Mouse (Mus musculus) left cerebral cortex, postnatal 14 days (tissue): ENCODE results near the gene Rab3b. TPM values are rescaled to one million over a fixed set of nuclear protein-coding genes. Genes with fewer than 3 reads are reported as not detected.
"Not testable (repeated sequence)": the region's sequence is repeated elsewhere in the genome, so short reads cannot be mapped to it uniquely, and the experiment has no call there.

Experiments used
- DNase-seq, 2 experiments: peaks; one replicate each; pipeline ENCODE4 v3.0.0; 2021 to 2022; ENCODE audit warnings: low spot score in 2 of 2, mixed read lengths in 1 of 2
- intact Hi-C: fragments of 180-260 bp; cut with DNase I; formaldehyde crosslinking; loops from one replicate; pipeline ENCODE4 v1.15.1; 2025
- total RNA-seq, 2 experiments: library from RNA; stranded (reverse); gene quantifications; 2 replicates each; pipeline ENCODE4 v1.2.3; 2021

Rab3b gene
- total RNA-seq, 2 experiments from 2014 or later: 106 to 123 TPM

- intact Hi-C loops: loop anchor here (10.0 kb wide), 1 partner anchor 287 kb away; no protein-coding TSS in a partner anchor
- no peak for DNase-seq
Measured at GRCm38 (mm10) chr4:108877901-108878300, 962 bp upstream of the Rab3b start.

DNA sequence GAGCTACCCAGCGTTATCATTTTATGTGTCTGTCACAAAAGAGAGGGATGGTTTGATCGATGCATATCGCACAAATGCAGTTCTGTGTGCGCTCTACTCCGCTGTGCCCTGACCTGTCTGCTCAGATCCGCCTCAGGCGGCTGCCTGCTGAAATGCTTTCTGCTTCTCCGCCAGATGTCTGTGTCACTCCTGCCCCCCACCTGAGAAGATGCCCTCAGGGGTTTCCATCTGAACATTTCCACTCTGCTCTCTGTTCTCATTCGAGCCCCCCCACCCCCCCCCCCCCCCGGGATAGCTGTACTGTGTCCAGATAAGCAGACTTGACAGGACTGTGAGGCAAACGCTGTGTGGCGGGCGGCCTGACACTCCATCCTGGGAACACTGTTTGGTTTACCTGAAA lies 5.0 kb downstream of the Rab3b start:
- no peak for DNase-seq
- intact Hi-C loops: no loop called here

- DNase-seq: no peak
- intact Hi-C loops: no loop called here
Measured at GRCm38 (mm10) chr4:108887456-108887855, 8.6 kb downstream of the Rab3b start.

GRCm38 (mm10) chr4:108890876-108891275 lies 12.0 kb downstream of the Rab3b start:
- intact Hi-C loops: no loop called here
- no peak for DNase-seq

DNA sequence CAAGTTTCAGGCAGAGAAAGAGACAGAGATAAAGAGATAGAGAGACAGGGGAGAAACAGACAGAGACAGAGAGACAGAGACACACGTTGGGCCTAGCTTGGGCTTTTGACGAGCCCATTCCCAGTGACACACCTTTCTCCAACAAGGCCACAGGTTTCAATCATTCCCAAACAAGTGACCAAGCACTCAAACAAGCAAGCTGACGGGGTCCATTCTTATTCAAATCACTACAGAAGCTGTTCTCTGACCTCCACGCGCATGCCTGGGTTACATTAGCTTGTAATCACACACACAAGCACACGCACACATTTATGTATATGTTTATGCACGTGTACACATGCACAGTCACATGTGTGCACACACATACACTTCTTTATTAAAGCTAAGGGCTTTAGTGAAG lies 21.6 kb downstream of the Rab3b start:
- intact Hi-C loops: no loop called here
- no peak for DNase-seq

DNA sequence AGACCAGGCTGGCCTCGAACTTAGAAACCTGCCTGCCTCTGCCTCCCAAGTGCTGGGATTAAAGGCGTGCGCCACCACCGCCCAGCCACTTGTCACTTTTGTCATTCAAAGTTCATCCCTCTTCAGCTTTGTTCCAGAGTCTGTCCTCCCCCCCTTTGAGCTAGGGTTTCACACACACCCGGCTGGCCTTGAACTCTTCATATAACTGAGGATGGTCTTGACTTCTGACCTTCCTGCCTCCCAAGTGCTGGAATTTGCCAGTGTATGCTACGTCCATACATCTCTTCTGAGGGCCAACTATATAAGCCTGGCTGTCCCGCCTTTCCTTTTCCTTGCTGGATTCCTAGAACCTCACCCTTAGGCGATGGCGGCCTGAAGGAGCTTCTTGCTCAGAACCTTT lies 24.0 kb downstream of the Rab3b start:
- intact Hi-C loops: no loop called here
- no peak for DNase-seq

DNA sequence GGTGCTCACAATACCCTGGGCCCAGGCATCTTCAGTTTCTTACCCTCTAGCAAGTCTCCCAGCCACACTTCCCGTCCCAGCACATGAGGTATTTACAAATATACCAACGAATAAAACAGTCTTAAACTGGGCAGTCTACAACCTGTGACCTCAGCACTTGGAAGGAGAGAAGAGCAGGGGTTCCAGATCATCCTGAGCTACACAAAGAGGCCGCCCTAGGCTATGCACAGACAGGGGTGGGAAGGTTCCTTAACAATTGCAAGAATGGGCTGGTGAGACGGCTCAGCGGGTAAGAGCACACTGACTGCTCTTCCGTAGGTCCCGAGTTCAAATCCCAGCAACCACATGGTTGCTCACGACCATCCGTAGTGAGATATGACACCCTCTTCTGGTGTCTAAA lies 24.5 kb downstream of the Rab3b start:
- no peak for DNase-seq
- intact Hi-C loops: no loop called here

GRCm38 (mm10) chr4:108904076-108904475 lies 25.2 kb downstream of the Rab3b start:
- DNase-seq: no peak
- intact Hi-C loops: no loop called here

DNA sequence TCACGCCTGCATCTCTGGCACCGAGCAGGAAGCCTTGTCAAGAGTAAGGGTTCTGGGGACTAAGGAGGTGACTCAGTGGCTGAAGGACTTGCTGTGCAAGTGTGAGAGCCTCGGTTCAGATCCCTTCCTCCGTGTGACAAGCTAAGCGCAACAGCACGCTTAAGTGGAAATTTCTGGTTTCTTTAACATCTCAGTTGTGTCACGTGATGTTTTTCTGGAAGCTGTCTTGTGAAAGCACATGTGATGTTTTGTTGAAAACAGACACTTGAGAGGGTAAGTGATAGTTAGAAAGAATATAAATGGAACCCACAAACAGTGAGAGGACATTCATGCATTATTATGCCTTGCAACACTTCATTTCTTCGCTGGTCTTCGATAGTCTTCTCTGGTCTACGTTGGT lies 25.9 kb downstream of the Rab3b start:
- DNase-seq: no peak
- intact Hi-C loops: no loop called here

- DNase-seq: no peak
- intact Hi-C loops: no loop called here
Measured at GRCm38 (mm10) chr4:108905859-108906258, 27.0 kb downstream of the Rab3b start.

GRCm38 (mm10) chr4:108907475-108907874 lies 28.6 kb downstream of the Rab3b start:
- DNase-seq: no peak
- intact Hi-C loops: no loop called here

DNA sequence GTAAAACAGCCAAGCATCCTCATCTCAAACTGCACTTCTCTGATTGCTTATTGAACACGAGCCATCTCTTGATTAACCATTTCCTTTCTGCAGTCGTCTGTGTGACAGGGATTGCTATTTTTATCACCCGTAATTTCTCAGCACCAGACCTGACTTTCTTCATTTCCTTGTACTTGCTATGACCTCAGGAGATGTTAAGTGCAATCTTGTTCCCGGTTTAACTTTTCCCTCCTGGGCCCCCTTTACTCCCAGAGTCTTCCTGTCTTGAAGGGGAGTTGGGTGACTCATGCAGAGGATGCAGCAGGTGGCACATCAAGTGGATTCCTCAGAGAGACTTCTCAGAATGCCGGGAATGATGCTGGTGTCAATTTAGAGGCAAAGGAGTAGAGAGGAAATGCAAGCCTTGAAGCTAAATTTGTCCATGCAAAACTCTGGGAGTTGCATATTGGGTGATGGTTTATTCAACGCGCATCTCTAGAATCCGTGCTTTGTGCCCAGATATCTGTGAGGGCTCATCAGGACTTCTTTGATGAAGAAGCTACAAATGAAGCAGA lies 31.1 kb downstream of the Rab3b start:
- no peak for DNase-seq
- intact Hi-C loops: no loop called here

GRCm38 (mm10) chr4:108911866-108912265 lies 33.0 kb downstream of the Rab3b start:
- no peak for DNase-seq
- intact Hi-C loops: no loop called here

DNA sequence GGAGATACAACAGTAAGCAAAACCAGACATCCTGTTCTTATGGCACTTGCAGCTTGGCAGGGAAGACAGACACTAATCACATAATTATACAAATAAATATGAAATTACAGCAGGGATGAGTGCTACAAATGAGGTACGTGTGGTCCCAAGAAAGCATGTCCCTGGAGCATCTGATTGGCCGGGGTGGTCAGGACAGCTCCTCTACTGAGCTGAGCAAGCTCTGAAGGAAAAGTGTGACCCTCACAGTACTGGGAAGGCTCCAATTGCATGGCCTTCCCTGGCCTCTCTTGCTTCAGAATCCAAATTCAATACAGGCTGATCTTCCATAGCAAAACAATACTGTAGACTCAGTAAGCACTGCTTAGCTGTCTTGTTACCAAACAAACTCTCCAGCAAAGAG lies 34.3 kb downstream of the Rab3b start:
- intact Hi-C loops: no loop called here
- no peak for DNase-seq

DNA sequence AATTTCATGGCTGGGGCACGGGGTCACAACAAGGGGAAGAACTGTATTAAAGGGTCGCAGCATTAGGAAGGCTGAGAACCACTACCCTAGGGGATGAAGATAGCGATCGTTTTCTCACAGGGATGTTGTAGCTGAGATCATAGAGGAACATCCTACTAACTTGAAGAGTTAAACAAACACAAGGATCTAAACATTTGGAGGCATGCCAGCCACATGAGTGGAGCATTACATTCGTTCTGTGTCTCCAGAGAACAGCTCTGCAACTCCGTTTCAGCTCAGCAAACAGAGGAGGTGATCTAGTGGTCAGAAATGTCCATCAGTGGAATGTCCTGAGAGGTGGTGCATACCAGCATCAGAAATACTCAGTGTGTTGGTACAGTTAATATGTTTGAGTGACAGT lies 35.5 kb downstream of the Rab3b start:
- intact Hi-C loops: no loop called here
- no peak for DNase-seq

GRCm38 (mm10) chr4:108915101-108915500 lies 36.2 kb downstream of the Rab3b start:
- DNase-seq: no peak
- intact Hi-C loops: no loop called here

GRCm38 (mm10) chr4:108917654-108918053 lies 38.8 kb downstream of the Rab3b start:
- no peak for DNase-seq
- intact Hi-C loops: no loop called here

DNA sequence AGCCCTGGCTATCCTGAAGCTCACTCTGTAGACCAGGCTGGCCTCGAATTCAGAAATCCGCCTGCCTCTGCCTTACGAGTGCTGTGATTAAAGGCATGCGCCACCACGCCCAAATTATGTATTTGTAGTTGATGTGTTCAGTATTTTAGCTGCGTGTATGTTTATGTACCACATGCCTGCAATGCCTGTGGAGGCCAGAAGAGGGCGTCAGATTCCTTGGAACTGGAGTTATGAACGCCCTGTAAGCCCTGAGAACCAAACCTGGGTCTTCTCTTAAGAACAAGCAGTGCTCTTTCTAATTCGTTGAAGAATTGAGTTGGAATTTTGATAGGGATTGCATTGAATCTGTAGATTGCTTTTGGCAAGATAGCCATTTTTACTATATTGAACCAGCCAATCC lies 49.1 kb downstream of the Rab3b start:
- intact Hi-C loops: not testable (repeated sequence)

DNA sequence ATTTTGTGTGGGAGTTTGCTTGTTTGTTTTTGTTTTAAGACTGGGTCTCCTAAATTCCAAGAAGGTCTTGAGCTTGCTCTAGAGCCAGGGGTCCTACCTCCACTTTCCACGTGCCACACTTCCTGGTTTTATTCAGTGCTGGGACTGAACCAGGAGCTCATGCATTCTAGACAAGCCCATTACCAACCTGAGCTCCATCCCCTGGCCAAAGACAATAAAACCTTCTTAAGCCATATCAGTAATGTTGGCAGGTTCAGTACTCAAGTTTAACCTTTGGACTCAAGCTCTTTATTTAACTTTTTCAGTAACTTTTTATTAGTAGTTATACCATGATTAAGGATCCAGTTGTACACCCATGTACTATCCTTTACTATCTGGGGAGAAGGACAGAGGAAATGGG lies 54.3 kb downstream of the Rab3b start:
- no peak for DNase-seq
- intact Hi-C loops: no loop called here

More for the DNA sequence above, 49.1 kb downstream of the Rab3b start:
- not testable (repeated sequence) for DNase-seq

DNA sequence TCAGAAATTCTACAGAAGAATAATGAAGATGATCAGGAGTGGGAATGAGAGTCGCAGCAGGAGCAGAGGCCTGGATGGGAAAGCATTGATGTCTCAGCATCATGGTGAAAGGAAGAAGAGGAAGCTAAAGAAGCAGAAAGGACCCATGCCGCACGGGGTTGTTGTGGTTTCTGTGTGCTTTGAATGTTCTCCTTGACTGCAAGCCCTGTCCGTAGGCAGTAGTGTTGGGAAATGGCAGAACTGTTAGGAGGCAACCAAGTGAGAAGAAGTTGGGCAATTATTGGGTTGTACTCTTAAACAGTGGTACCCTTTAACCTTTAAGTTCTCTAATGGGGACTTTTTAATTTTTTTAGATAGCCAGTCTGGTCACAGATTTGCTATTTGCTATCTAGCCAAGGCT lies 56.0 kb downstream of the Rab3b start:
- intact Hi-C loops: no loop called here

DNA sequence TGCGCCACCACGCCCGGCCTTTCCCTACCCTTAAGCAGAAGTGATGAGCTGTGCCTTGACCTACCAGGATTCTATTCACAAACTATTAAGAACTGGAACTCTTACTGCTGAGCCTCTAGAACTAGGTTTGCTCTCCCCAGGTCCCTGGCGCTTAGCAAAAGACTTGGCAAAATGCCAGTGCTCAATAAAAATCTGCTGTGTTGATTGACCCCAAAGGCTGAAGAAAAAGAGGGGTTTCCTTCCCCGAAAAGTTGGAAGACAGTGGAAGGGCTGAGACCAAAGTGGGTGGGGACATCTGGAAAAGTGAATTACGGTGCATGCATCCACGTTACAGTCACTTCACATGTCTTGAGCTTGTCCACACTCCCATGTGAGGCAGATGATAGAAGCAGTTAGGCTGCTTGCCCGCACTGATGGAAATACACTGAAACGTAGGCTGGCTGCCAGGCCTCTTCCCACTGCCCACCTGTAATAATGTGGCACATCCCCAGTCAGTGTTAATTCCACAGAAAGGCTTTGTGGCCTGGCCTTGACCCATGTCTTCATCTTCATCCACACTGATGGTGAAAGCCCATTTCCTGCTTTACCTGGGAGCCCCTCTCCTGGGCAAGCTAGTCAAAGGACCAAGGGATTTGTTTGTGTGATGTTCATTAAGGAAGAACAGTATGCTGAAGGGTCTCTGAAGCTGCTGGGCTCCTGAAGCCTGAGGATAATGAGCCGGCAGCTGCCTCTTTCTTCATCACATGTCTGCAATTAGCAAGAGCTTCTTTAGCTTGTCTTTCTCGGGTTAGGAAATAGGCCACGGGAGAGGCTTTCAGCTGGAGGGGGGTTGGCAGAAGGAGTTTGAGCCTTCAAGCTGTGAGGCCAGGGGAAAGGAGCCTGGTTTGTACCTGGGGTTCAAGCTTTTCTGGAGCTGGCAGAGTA lies 59.2 kb downstream of the Rab3b start:
- intact Hi-C loops: no loop called here
- peak; percentile 49 to 72 for DNase-seq

More for the DNA sequence above, 56.0 kb downstream of the Rab3b start:
- DNase-seq: no peak
